Mouse (Mus musculus) erythroid progenitor cell, adult 5-6 weeks (primary cell): ENCODE results near the gene Ces2a. TPM values are rescaled to one million over a fixed set of nuclear protein-coding genes. Genes with fewer than 3 reads are reported as not detected.

Source experiments
- total RNA-seq, 2 experiments: library from RNA; stranded (forward) in 1 of 2; stranded (reverse) in 1 of 2; fragments of 150-400 nt in 1 of 2; fragments of 186-747, 209-891 nt in 1 of 2; gene quantifications; 2 replicates each; pipeline versions ENCODE4 v1.2.3 to v1.2.4; 2015 to 2017; ENCODE audit warnings: low replicate concordance in 2 of 2

The Ces2a gene
- total RNA-seq, 2 experiments from 2014 or later = not detected

Other genes starting within 250 kb of the Ces2a start
- gene Terb1, start 224.1 kb upstream of the Ces2a start, total RNA-seq (2015; ENCODE audit: low replicate concordance) = not detected in 2 replicates
- gene Terb1, start 224.1 kb upstream of the Ces2a start, total RNA-seq (2017; ENCODE audit: low replicate concordance) = not detected in 2 replicates
- 52.8 and 59.8 TPM in 2 replicates for gene Nae1, start 199.4 kb upstream of the Ces2a start, total RNA-seq (2015; ENCODE audit: low replicate concordance)
- 57.4 and 77.1 TPM in 2 replicates for gene Nae1, start 199.4 kb upstream of the Ces2a start, total RNA-seq (2017; ENCODE audit: low replicate concordance)
- gene Car7, start 199.3 kb upstream of the Ces2a start, total RNA-seq (2015; ENCODE audit: low replicate concordance) = not detected in 2 replicates
- gene Car7, start 199.3 kb upstream of the Ces2a start, total RNA-seq (2017; ENCODE audit: low replicate concordance) = not detected in 2 replicates
- 0.36 and 2.1 TPM in 2 replicates for gene Pdp2, start 142.6 kb upstream of the Ces2a start, total RNA-seq (2015; ENCODE audit: low replicate concordance)
- 1.2 and 1.7 TPM in 2 replicates for gene Pdp2, start 142.6 kb upstream of the Ces2a start, total RNA-seq (2017; ENCODE audit: low replicate concordance)
- gene Cdh16, start 109.6 kb upstream of the Ces2a start, total RNA-seq (2015; ENCODE audit: low replicate concordance) = not detected in 2 replicates
- gene Cdh16, start 109.6 kb upstream of the Ces2a start, total RNA-seq (2017; ENCODE audit: low replicate concordance) = not detected in 2 replicates
- 2.2 TPM in 1 of 2 replicates, not detected in the other for gene Rrad, start 102.7 kb upstream of the Ces2a start, total RNA-seq (2015; ENCODE audit: low replicate concordance)
- gene Rrad, start 102.7 kb upstream of the Ces2a start, total RNA-seq (2017; ENCODE audit: low replicate concordance) = not detected in 2 replicates
- gene Ciao2b, start 92.0 kb upstream of the Ces2a start, total RNA-seq (2015; ENCODE audit: low replicate concordance) = 9.7 and 18.9 TPM in 2 replicates
- gene Ciao2b, start 92.0 kb upstream of the Ces2a start, total RNA-seq (2017; ENCODE audit: low replicate concordance) = 8.1 and 10.8 TPM in 2 replicates
- gene Ces2b, start 97.6 kb downstream of the Ces2a start, total RNA-seq (2015; ENCODE audit: low replicate concordance) = not detected in 2 replicates
- gene Ces2b, start 97.6 kb downstream of the Ces2a start, total RNA-seq (2017; ENCODE audit: low replicate concordance) = not detected in 2 replicates
- not detected in 2 replicates for gene Ces2c, start 113.1 kb downstream of the Ces2a start, total RNA-seq (2015; ENCODE audit: low replicate concordance)
- not detected in 2 replicates for gene Ces2c, start 113.1 kb downstream of the Ces2a start, total RNA-seq (2017; ENCODE audit: low replicate concordance)
- not detected in 2 replicates for gene Ces2e, start 192.3 kb downstream of the Ces2a start, total RNA-seq (2015; ENCODE audit: low replicate concordance)
- gene Ces2e, start 192.3 kb downstream of the Ces2a start, total RNA-seq (2017; ENCODE audit: low replicate concordance) = not detected in 2 replicates
- gene Ces2f, start 213.4 kb downstream of the Ces2a start, total RNA-seq (2015; ENCODE audit: low replicate concordance) = not detected in 2 replicates
- not detected in 2 replicates for gene Ces2f, start 213.4 kb downstream of the Ces2a start, total RNA-seq (2017; ENCODE audit: low replicate concordance)
- 395 and 429 TPM in 2 replicates for gene Ces2g, start 227.7 kb downstream of the Ces2a start, total RNA-seq (2015; ENCODE audit: low replicate concordance)
- gene Ces2g, start 227.7 kb downstream of the Ces2a start, total RNA-seq (2017; ENCODE audit: low replicate concordance) = 185 and 223 TPM in 2 replicates